Mouse (Mus musculus) embryo, embryonic 9.5 days (tissue): Measurements from ENCODE around the gene Gpr21.
"Not testable (repeated sequence)": the region's sequence is repeated elsewhere in the genome, so short reads cannot be mapped to it uniquely, and the experiment has no call there.

ENCODE experiments used
- DNase-seq: peaks from one replicate; pipeline ENCODE4 v3.0.0-alpha.2; 2017; ENCODE audit errors: extremely low spot score

Gene Gpr21

GRCm38 (mm10) chr2:37516030-37516710 is at the start of gene Gpr21:
Gpr21 (plus strand) TSS chr2:37516332.
- DNase-seq, result peak; percentile 28

- no peak for DNase-seq
Measured at GRCm38 (mm10) chr2:37479559-37479958, 36.6 kb upstream of the Gpr21 start.

GRCm38 (mm10) chr2:37480039-37480438 is 36.1 kb upstream of the Gpr21 start:
- DNase-seq, result no peak

GRCm38 (mm10) chr2:37484165-37484564 is 32.0 kb upstream of the Gpr21 start:
- no peak for DNase-seq

- DNase-seq, result peak; percentile 48
Measured at GRCm38 (mm10) chr2:37485370-37485769, 30.8 kb upstream of the Gpr21 start.

GRCm38 (mm10) chr2:37486408-37486807 is 29.7 kb upstream of the Gpr21 start:
- no peak for DNase-seq

- DNase-seq, result no peak
Measured at GRCm38 (mm10) chr2:37488956-37489355, 27.2 kb upstream of the Gpr21 start.

- DNase-seq, result no peak
Measured at GRCm38 (mm10) chr2:37497321-37497720, 18.8 kb upstream of the Gpr21 start.

- not testable (repeated sequence) for DNase-seq
Measured at GRCm38 (mm10) chr2:37505856-37506255, 10.3 kb upstream of the Gpr21 start.

- no peak for DNase-seq
Measured at GRCm38 (mm10) chr2:37511134-37511901, 4.8 kb upstream of the Gpr21 start.

- peak; percentile 11 for DNase-seq
Measured at GRCm38 (mm10) chr2:37516922-37517462, 860 bp downstream of the Gpr21 start.

- no peak for DNase-seq
Measured at GRCm38 (mm10) chr2:37518561-37519285, 2.6 kb downstream of the Gpr21 start.

- DNase-seq, result no peak
Measured at GRCm38 (mm10) chr2:37519286-37519640, 3.1 kb downstream of the Gpr21 start.

- no peak for DNase-seq
Measured at GRCm38 (mm10) chr2:37527587-37527986, 11.5 kb downstream of the Gpr21 start.

GRCm38 (mm10) chr2:37529397-37529796 is 13.3 kb downstream of the Gpr21 start:
- no peak for DNase-seq

GRCm38 (mm10) chr2:37530766-37531165 is 14.6 kb downstream of the Gpr21 start:
- no peak for DNase-seq

GRCm38 (mm10) chr2:37531639-37532038 is 15.5 kb downstream of the Gpr21 start:
- DNase-seq, result no peak

GRCm38 (mm10) chr2:37549346-37550012 is 33.3 kb downstream of the Gpr21 start:
- DNase-seq, result no peak

GRCm38 (mm10) chr2:37556366-37556765 is 40.2 kb downstream of the Gpr21 start:
- no peak for DNase-seq

GRCm38 (mm10) chr2:37565579-37565978 is 49.4 kb downstream of the Gpr21 start:
- no peak for DNase-seq

- no peak for DNase-seq
Measured at GRCm38 (mm10) chr2:37566035-37566434, 49.9 kb downstream of the Gpr21 start.

- no peak for DNase-seq
Measured at GRCm38 (mm10) chr2:37569888-37570287, 53.8 kb downstream of the Gpr21 start.
